Mouse (Mus musculus): ENCODE data around the gene Gm42906.

Gm42906 gene

GRCm38 (mm10) chr5:151428113-151428756 lies at the start of gene Gm42906:
Gene Gm42906 (minus strand): TSS chr5:151428163.
- Histone ChIP-seq H3K4me3 (replicated peaks; ENCODE audit: low read length) (no peak within 1 kb of the TSS), H3K4me1 (replicated peaks; ENCODE audit: low read depth, low read length) (no peaks in the 10 kb centered on the region), H3K9me3 (ENCODE audit: low read length) (no peaks in the 10 kb centered on the region), H3K36me3 (ENCODE audit: insufficient read depth, low read length) (no peaks in the 10 kb centered on the region), H3K27me3 (ENCODE audit: insufficient read depth, low read length) (no peaks in the 10 kb centered on the region)
- no peak for TF ChIP-seq CTCF (conservative IDR thresholded peaks at IDR 0.05; ENCODE audit: low read length)
- TF ChIP-seq POU5F1 (IDR thresholded peaks at IDR 0.05; ENCODE audit: borderline replicate concordance, low read length) = no peak
- no peak for TF ChIP-seq NANOG (IDR thresholded peaks at IDR 0.05; ENCODE audit: borderline replicate concordance, low read length)

GRCm38 (mm10) chr5:151445695-151446094 lies 17.7 kb upstream of the Gm42906 start:
- Histone ChIP-seq H3K4me3 (replicated peaks; ENCODE audit: low read length) (no peak overlapping the region), H3K27me3 (ENCODE audit: insufficient read depth, low read length) (no peaks in the 10 kb centered on the region), H3K4me1 (replicated peaks; ENCODE audit: low read depth, low read length) (no peaks in the 10 kb centered on the region), H3K9me3 (ENCODE audit: low read length) (no peaks in the 10 kb centered on the region), H3K36me3 (ENCODE audit: insufficient read depth, low read length) (no peaks in the 10 kb centered on the region)
- TF ChIP-seq POU5F1 (IDR thresholded peaks at IDR 0.05; ENCODE audit: borderline replicate concordance, low read length) (no peak), CTCF (conservative IDR thresholded peaks at IDR 0.05; ENCODE audit: low read length) (peak; percentile 17)

GRCm38 (mm10) chr5:151435106-151435505 lies 7.1 kb upstream of the Gm42906 start:
- TF ChIP-seq POU5F1 (IDR thresholded peaks at IDR 0.05; ENCODE audit: borderline replicate concordance, low read length) = no peak
- no peak for TF ChIP-seq CTCF (conservative IDR thresholded peaks at IDR 0.05; ENCODE audit: low read length)
- no peak for TF ChIP-seq NANOG (IDR thresholded peaks at IDR 0.05; ENCODE audit: borderline replicate concordance, low read length)
- H3K4me3 ChIP-seq (replicated peaks; ENCODE audit: low read length) = no peak overlapping the region
- no peaks in the 10 kb centered on the region for H3K9me3 ChIP-seq (ENCODE audit: low read length)
- H3K36me3 ChIP-seq (ENCODE audit: insufficient read depth, low read length) = no peaks in the 10 kb centered on the region
- no peaks in the 10 kb centered on the region for H3K4me1 ChIP-seq (replicated peaks; ENCODE audit: low read depth, low read length)
- H3K27me3 ChIP-seq (ENCODE audit: insufficient read depth, low read length) = no peaks in the 10 kb centered on the region

- H3K9me3 ChIP-seq (ENCODE audit: low read length) = no peaks in the 10 kb centered on the region
- H3K27me3 ChIP-seq (ENCODE audit: insufficient read depth, low read length) = no peaks in the 10 kb centered on the region
- H3K4me1 ChIP-seq (replicated peaks; ENCODE audit: low read depth, low read length) = no peaks in the 10 kb centered on the region
- no peaks in the 10 kb centered on the region for H3K36me3 ChIP-seq (ENCODE audit: insufficient read depth, low read length)
- TF ChIP-seq CTCF (conservative IDR thresholded peaks at IDR 0.05; ENCODE audit: low read length) (no peak), POU5F1 (IDR thresholded peaks at IDR 0.05; ENCODE audit: borderline replicate concordance, low read length) (no peak), NANOG (IDR thresholded peaks at IDR 0.05; ENCODE audit: borderline replicate concordance, low read length) (no peak)
- no peak overlapping the region for H3K4me3 ChIP-seq (replicated peaks; ENCODE audit: low read length)
These were observed 1.5 kb downstream of the Gm42906 start for GRCm38 (mm10) chr5:151426466-151426865.

- H3K27me3 ChIP-seq (ENCODE audit: insufficient read depth, low read length) = no peaks in the 10 kb centered on the region
- no peaks in the 10 kb centered on the region for H3K36me3 ChIP-seq (ENCODE audit: insufficient read depth, low read length)
- no peaks in the 10 kb centered on the region for H3K9me3 ChIP-seq (ENCODE audit: low read length)
- no peaks in the 10 kb centered on the region for H3K4me1 ChIP-seq (replicated peaks; ENCODE audit: low read depth, low read length)
- no peak overlapping the region for H3K4me3 ChIP-seq (replicated peaks; ENCODE audit: low read length)
- no peak for TF ChIP-seq NANOG (IDR thresholded peaks at IDR 0.05; ENCODE audit: borderline replicate concordance, low read length)
- TF ChIP-seq CTCF (conservative IDR thresholded peaks at IDR 0.05; ENCODE audit: low read length) = no peak
- TF ChIP-seq POU5F1 (IDR thresholded peaks at IDR 0.05; ENCODE audit: borderline replicate concordance, low read length) = no peak
These were observed 5.3 kb downstream of the Gm42906 start for GRCm38 (mm10) chr5:151422692-151423091.

GRCm38 (mm10) chr5:151421859-151422258 lies 6.1 kb downstream of the Gm42906 start:
- H3K36me3 ChIP-seq (ENCODE audit: insufficient read depth, low read length) = no peaks in the 10 kb centered on the region

GRCm38 (mm10) chr5:151418551-151418950 lies 9.4 kb downstream of the Gm42906 start:
- H3K9me3 ChIP-seq (ENCODE audit: low read length) = no peaks in the 10 kb centered on the region
- no peaks in the 10 kb centered on the region for H3K27me3 ChIP-seq (ENCODE audit: insufficient read depth, low read length)
- no peaks in the 10 kb centered on the region for H3K4me1 ChIP-seq (replicated peaks; ENCODE audit: low read depth, low read length)
- no peak overlapping the region for H3K4me3 ChIP-seq (replicated peaks; ENCODE audit: low read length)
- H3K36me3 ChIP-seq (ENCODE audit: insufficient read depth, low read length) = no peaks in the 10 kb centered on the region
- TF ChIP-seq NANOG (IDR thresholded peaks at IDR 0.05; ENCODE audit: borderline replicate concordance, low read length) (no peak), POU5F1 (IDR thresholded peaks at IDR 0.05; ENCODE audit: borderline replicate concordance, low read length) (no peak), CTCF (conservative IDR thresholded peaks at IDR 0.05; ENCODE audit: low read length) (no peak)

More at GRCm38 (mm10) chr5:151421859-151422258, 6.1 kb downstream of the Gm42906 start:
- no peaks in the 10 kb centered on the region for H3K27me3 ChIP-seq (ENCODE audit: insufficient read depth, low read length)
- H3K9me3 ChIP-seq (ENCODE audit: low read length) = no peaks in the 10 kb centered on the region
- TF ChIP-seq CTCF (conservative IDR thresholded peaks at IDR 0.05; ENCODE audit: low read length) = no peak
- no peak for TF ChIP-seq POU5F1 (IDR thresholded peaks at IDR 0.05; ENCODE audit: borderline replicate concordance, low read length)
- TF ChIP-seq NANOG (IDR thresholded peaks at IDR 0.05; ENCODE audit: borderline replicate concordance, low read length) = no peak
- H3K4me1 ChIP-seq (replicated peaks; ENCODE audit: low read depth, low read length) = no peaks in the 10 kb centered on the region
- no peak overlapping the region for H3K4me3 ChIP-seq (replicated peaks; ENCODE audit: low read length)

- H3K27me3 ChIP-seq (ENCODE audit: insufficient read depth, low read length) = no peaks in the 10 kb centered on the region
- no peaks in the 10 kb centered on the region for H3K4me1 ChIP-seq (replicated peaks; ENCODE audit: low read depth, low read length)
- no peaks in the 10 kb centered on the region for H3K36me3 ChIP-seq (ENCODE audit: insufficient read depth, low read length)
- no peak for TF ChIP-seq CTCF (conservative IDR thresholded peaks at IDR 0.05; ENCODE audit: low read length)
- TF ChIP-seq NANOG (IDR thresholded peaks at IDR 0.05; ENCODE audit: borderline replicate concordance, low read length) = no peak
- no peak for TF ChIP-seq POU5F1 (IDR thresholded peaks at IDR 0.05; ENCODE audit: borderline replicate concordance, low read length)
- H3K9me3 ChIP-seq (ENCODE audit: low read length) = no peaks in the 10 kb centered on the region
- no peak overlapping the region for H3K4me3 ChIP-seq (replicated peaks; ENCODE audit: low read length)
These were observed 10.4 kb downstream of the Gm42906 start for GRCm38 (mm10) chr5:151417421-151418038.
